Mouse (Mus musculus) midbrain, embryonic 11.5 days (tissue): ENCODE results near the gene Immp2l. TPM values are rescaled to one million over a fixed set of nuclear protein-coding genes. Genes with fewer than 3 reads are reported as not detected.

ENCODE experiments used
- ATAC-seq: fragments of 200-750 bp; cut with Nextera tagmentation; 2 replicates; pipeline ENCODE4 v1.8.0; 2017; ENCODE audit warnings: moderate TSS enrichment, moderate library complexity; ENCODE audit not compliant: low FRiP score
- DNase-seq: peaks from one replicate; pipeline ENCODE4 v3.0.0; 2015; ENCODE audit warnings: low spot score; ENCODE audit errors: missing footprints
- H3K27ac ChIP-seq: fragments of 300-500 bp; sonication (generic); 2 replicates; pipeline ENCODE4 v1.5.1; 2014; ENCODE audit warnings: low read depth, low read length
- H3K27me3 ChIP-seq: fragments of 300-500 bp; sonication (generic); 2 replicates; pipeline ENCODE4 v1.6.1; 2014; ENCODE audit warnings: mild to moderate bottlenecking, low read length, moderate library complexity, mixed read lengths; ENCODE audit not compliant: control insufficient read depth, insufficient read depth
- H3K36me3 ChIP-seq: fragments of 300-500 bp; sonication (generic); 2 replicates; pipeline ENCODE4 v1.6.1; 2014; ENCODE audit warnings: mild to moderate bottlenecking, low read length, moderate library complexity, mixed read lengths; ENCODE audit not compliant: control insufficient read depth, insufficient read depth
- H3K4me1 ChIP-seq: fragments of 300-500 bp; sonication (generic); 2 replicates; pipeline ENCODE4 v1.6.1; 2014; ENCODE audit warnings: low read length; ENCODE audit not compliant: control insufficient read depth, insufficient read depth
- H3K4me2 ChIP-seq: fragments of 300-500 bp; sonication (generic); 2 replicates; pipeline ENCODE4 v1.6.1; 2014; ENCODE audit warnings: mild to moderate bottlenecking, moderate library complexity
- H3K4me3 ChIP-seq: fragments of 300-500 bp; sonication (generic); 2 replicates; pipeline ENCODE4 v1.5.1; 2014; ENCODE audit warnings: low read depth, low read length
- H3K9ac ChIP-seq: fragments of 300-500 bp; sonication (generic); 2 replicates; pipeline ENCODE4 v1.6.1; 2014; ENCODE audit warnings: low read length
- H3K9me3 ChIP-seq: fragments of 300-500 bp; sonication (generic); 2 replicates; pipeline ENCODE4 v1.6.1; 2016; ENCODE audit warnings: low read length; ENCODE audit not compliant: control insufficient read depth
- WGBS: fragments of 180-500 bp; shearing (Covaris S2); extraction: QIAGEN DNeasy Blood & Tissue Kit; methylation state at CpG from one replicate; pipeline ENCODE4 v1.1.7; 2014; 5-methylcytosine and 5-hydroxymethylcytosine counted together
- polyA plus RNA-seq: library from polyadenylated mRNA; unstranded; fragments of >200 nt; fragmentation: Nextera tagmentation; extraction: Ambion mirVana; gene quantifications from 2 replicates; pipeline ENCODE4 v1.2.1, GENCODE M21; 2014

Immp2l gene
- polyA plus RNA-seq, 1 experiment from 2014 or later, result 9.1 TPM

GRCm38 (mm10) chr12:41394231-41394630 is 370.3 kb downstream of the Immp2l start:
- H3K4me3 ChIP-seq, result no peak overlapping the region
- no peak overlapping the region for H3K4me2 ChIP-seq
- DNase-seq (no peak), ATAC-seq (no peak)
- no peak overlapping the region for H3K9ac ChIP-seq
- H3K27ac ChIP-seq, result no peak overlapping the region
- no peaks in the 10 kb centered on the region for H3K27me3 ChIP-seq
- H3K36me3 ChIP-seq, result no peaks in the 10 kb centered on the region
- no peaks in the 10 kb centered on the region for H3K4me1 ChIP-seq
- H3K9me3 ChIP-seq, result no peaks in the 10 kb centered on the region

GRCm38 (mm10) chr12:41401136-41401535 is 377.2 kb downstream of the Immp2l start:
- H3K4me1 ChIP-seq, result no peaks in the 10 kb centered on the region
- 89% methylated on average over 1 of the region's 1 CpGs for WGBS
- H3K9me3 ChIP-seq, result no peaks in the 10 kb centered on the region
- no peak overlapping the region for H3K27ac ChIP-seq
- H3K4me3 ChIP-seq, result no peak overlapping the region
- no peak for ATAC-seq
- no peaks in the 10 kb centered on the region for H3K36me3 ChIP-seq
- no peak overlapping the region for H3K9ac ChIP-seq
- H3K4me2 ChIP-seq, result no peak overlapping the region
- DNase-seq, result no peak
- H3K27me3 ChIP-seq, result no peaks in the 10 kb centered on the region

- H3K9ac ChIP-seq, result no peak overlapping the region
- DNase-seq (no peak), ATAC-seq (no peak)
- no peaks in the 10 kb centered on the region for H3K9me3 ChIP-seq
- WGBS, result 83% methylated on average over 3 of the region's 3 CpGs
- H3K4me3 ChIP-seq, result no peak overlapping the region
- H3K36me3 ChIP-seq, result no peaks in the 10 kb centered on the region
- H3K27me3 ChIP-seq, result no peaks in the 10 kb centered on the region
- no peak overlapping the region for H3K4me2 ChIP-seq
- no peaks in the 10 kb centered on the region for H3K4me1 ChIP-seq
- H3K27ac ChIP-seq, result no peak overlapping the region
Observed at GRCm38 (mm10) chr12:41401923-41402322, 378.0 kb downstream of the Immp2l start.

DNA sequence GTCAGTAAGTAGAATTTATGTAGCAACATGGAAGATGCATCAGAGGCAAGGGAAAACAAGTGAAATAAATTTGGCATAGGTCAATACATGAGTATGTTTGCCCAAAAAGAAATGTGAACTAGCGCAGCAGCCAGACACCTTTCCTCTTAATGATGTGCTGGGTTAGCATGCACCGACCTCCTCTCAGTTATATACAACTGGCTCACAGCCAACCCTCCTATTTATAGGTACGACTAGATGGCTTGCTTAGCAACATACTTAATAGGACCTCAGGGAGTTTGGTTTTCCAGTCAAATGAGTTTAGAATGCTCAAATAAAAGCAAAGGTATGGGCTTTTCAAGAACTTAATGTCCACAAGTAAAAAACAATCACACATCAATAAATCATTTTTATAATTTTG is 385.5 kb downstream of the Immp2l start:
- Histone ChIP-seq H3K4me2 (no peak overlapping the region), H3K27ac (no peak overlapping the region), H3K36me3 (no peaks in the 10 kb centered on the region), H3K27me3 (no peaks in the 10 kb centered on the region), H3K9ac (no peak overlapping the region), H3K4me1 (no peaks in the 10 kb centered on the region), H3K9me3 (no peaks in the 10 kb centered on the region), H3K4me3 (no peak overlapping the region)
- ATAC-seq, result no peak
- 83% methylated on average over 3 of the region's 3 CpGs for WGBS
- DNase-seq, result no peak

GRCm38 (mm10) chr12:41416635-41417034 is 392.7 kb downstream of the Immp2l start:
- Histone ChIP-seq H3K9ac (no peak overlapping the region), H3K27me3 (no peaks in the 10 kb centered on the region), H3K36me3 (no peaks in the 10 kb centered on the region), H3K4me1 (no peaks in the 10 kb centered on the region), H3K9me3 (no peaks in the 10 kb centered on the region), H3K4me3 (no peak overlapping the region), H3K27ac (no peak overlapping the region), H3K4me2 (no peak overlapping the region)
- DNase-seq (no peak), ATAC-seq (no peak)

GRCm38 (mm10) chr12:41417099-41417498 is 393.2 kb downstream of the Immp2l start:
- Histone ChIP-seq H3K36me3 (no peaks in the 10 kb centered on the region), H3K9ac (no peak overlapping the region), H3K27me3 (no peaks in the 10 kb centered on the region), H3K4me3 (no peak overlapping the region), H3K27ac (no peak overlapping the region), H3K4me2 (no peak overlapping the region), H3K4me1 (no peaks in the 10 kb centered on the region), H3K9me3 (no peaks in the 10 kb centered on the region)
- WGBS, result 67% methylated on average over 3 of the region's 3 CpGs
- DNase-seq (no peak), ATAC-seq (peak; percentile 69; the same call in 1 of the 2 replicates)

DNA sequence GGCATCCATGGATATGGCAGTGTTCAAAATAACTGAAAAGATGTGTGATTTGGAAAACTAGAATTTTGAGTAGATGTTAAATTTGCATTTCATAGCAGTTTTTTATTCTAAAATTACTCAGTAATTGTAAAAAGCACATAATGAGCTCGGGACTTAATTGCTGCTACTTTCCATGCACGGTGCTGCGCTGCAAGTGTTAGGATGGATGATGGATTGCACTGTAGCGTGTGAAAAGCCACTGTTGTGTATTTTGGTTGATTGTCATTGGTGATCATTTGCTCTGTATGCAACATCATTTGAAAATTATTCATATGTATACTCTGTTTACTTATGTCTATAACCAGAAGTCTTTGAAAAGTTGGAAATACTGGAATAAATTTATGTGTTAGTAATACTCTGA is 394.1 kb downstream of the Immp2l start:
- Histone ChIP-seq H3K4me1 (no peaks in the 10 kb centered on the region), H3K36me3 (no peaks in the 10 kb centered on the region), H3K27ac (no peak overlapping the region), H3K4me2 (no peak overlapping the region), H3K27me3 (no peaks in the 10 kb centered on the region), H3K4me3 (no peak overlapping the region), H3K9me3 (no peaks in the 10 kb centered on the region), H3K9ac (no peak overlapping the region)
- WGBS, result 94% methylated on average over 4 of the region's 4 CpGs
- ATAC-seq, result no peak
- no peak for DNase-seq

- no peak overlapping the region for H3K9ac ChIP-seq
- H3K36me3 ChIP-seq, result no peaks in the 10 kb centered on the region
- WGBS, result 77% methylated on average over 9 of the region's 9 CpGs
- H3K4me2 ChIP-seq, result no peak overlapping the region
- no peak for DNase-seq
- no peaks in the 10 kb centered on the region for H3K9me3 ChIP-seq
- H3K27ac ChIP-seq, result no peak overlapping the region
- H3K27me3 ChIP-seq, result no peaks in the 10 kb centered on the region
- H3K4me1 ChIP-seq, result peaks cover 3% of the 10 kb centered on the region; the same call in 1 of the 2 replicates
- no peak for ATAC-seq
- no peak overlapping the region for H3K4me3 ChIP-seq
Observed at GRCm38 (mm10) chr12:41425101-41425679, 401.3 kb downstream of the Immp2l start.

- Histone ChIP-seq H3K9ac (no peak overlapping the region), H3K27me3 (no peaks in the 10 kb centered on the region), H3K4me1 (peaks cover 3% of the 10 kb centered on the region; the same call in 1 of the 2 replicates), H3K4me3 (no peak overlapping the region), H3K36me3 (no peaks in the 10 kb centered on the region), H3K4me2 (no peak overlapping the region), H3K9me3 (no peaks in the 10 kb centered on the region), H3K27ac (no peak overlapping the region)
- DNase-seq (no peak), ATAC-seq (peak; percentile 50; the same call in 1 of the 2 replicates)
- WGBS, result 43% methylated on average over 5 of the region's 5 CpGs
Observed at GRCm38 (mm10) chr12:41427464-41427863, 403.6 kb downstream of the Immp2l start.
